Mouse (Mus musculus) olfactory bulb, adult 2 months (tissue): ENCODE results near the gene Speg. TPM values are rescaled to one million over a fixed set of nuclear protein-coding genes. Genes with fewer than 3 reads are reported as not detected.

ENCODE experiments used
- H3K27ac ChIP-seq: fragments of 200-500 bp; 2 replicates; pipeline ENCODE4 v1.5.1; 2012; ENCODE audit warnings: low read depth, low read length; ENCODE audit not compliant: insufficient read depth
- H3K4me1 ChIP-seq: fragments of 200-500 bp; 2 replicates; pipeline ENCODE4 v1.6.1; 2012; ENCODE audit warnings: low read length; ENCODE audit not compliant: control insufficient read depth, insufficient read depth
- H3K4me3 ChIP-seq: fragments of 200-500 bp; 2 replicates; pipeline ENCODE4 v1.5.1; 2012; ENCODE audit warnings: mild to moderate bottlenecking, low read depth, low read length, moderate library complexity; ENCODE audit not compliant: insufficient read depth
- CTCF ChIP-seq: fragments of 200-500 bp; IDR thresholded peaks from 2 replicates; pipeline ENCODE4 v1.5.1; 2012; ENCODE audit warnings: low read depth, mild to moderate bottlenecking, low read length, moderate library complexity; ENCODE audit not compliant: insufficient read depth
- POLR2A ChIP-seq: fragments of 200-500 bp; IDR thresholded peaks from 2 replicates; pipeline ENCODE4 v1.6.1; 2012; ENCODE audit warnings: mild to moderate bottlenecking, low read depth, low read length, moderate library complexity; ENCODE audit not compliant: insufficient read depth
- WGBS: fragments of 180-500 bp; shearing (Covaris S2); methylation state at CpG from one replicate; pipeline ENCODE4 v1.1.7; 2018; 5-methylcytosine and 5-hydroxymethylcytosine counted together
- polyA plus RNA-seq: library from polyadenylated mRNA; stranded (reverse); fragments of >200 nt; gene quantifications from 2 replicates; pipeline ENCODE4 v1.2.4, GENCODE M21; 2012; ENCODE audit warnings: low replicate concordance; ENCODE audit not compliant: missing spikeins, insufficient read depth, insufficient read length

The Speg gene
- polyA plus RNA-seq, 1 experiment = not detected

GRCm38 (mm10) chr1:75387469-75387928 is 12.4 kb downstream of the Speg start:
- peaks cover 62% of the 10 kb centered on the region for H3K4me1 ChIP-seq
- 38% methylated on average over 7 of the region's 7 CpGs for WGBS
- 0 out of 2 replicates have a peak, but pooled peaks have one; percentile 6 for TF ChIP-seq CTCF
- no peak for TF ChIP-seq POLR2A
- H3K4me3 ChIP-seq = peak overlapping the region; percentile 13
- H3K27ac ChIP-seq = peak overlapping the region; percentile 43

GRCm38 (mm10) chr1:75387929-75388897 is 13.1 kb downstream of the Speg start:
- WGBS = 23% methylated on average over 94 of the region's 94 CpGs
- Histone ChIP-seq H3K27ac (peak overlapping the region; percentile 43), H3K4me1 (peaks cover 62% of the 10 kb centered on the region), H3K4me3 (peak overlapping the region; percentile 13)
- TF ChIP-seq POLR2A (no peak), CTCF (0 out of 2 replicates have a peak, but pooled peaks have one; percentile 2)

GRCm38 (mm10) chr1:75388898-75389515 is 13.9 kb downstream of the Speg start:
- 45% methylated on average over 23 of the region's 23 CpGs for WGBS
- TF ChIP-seq CTCF (no peak), POLR2A (no peak)
- Histone ChIP-seq H3K4me3 (peak overlapping the region; percentile 13), H3K4me1 (peaks cover 65% of the 10 kb centered on the region), H3K27ac (no peak overlapping the region)

- WGBS = 21% methylated on average over 9 of the region's 9 CpGs
- Histone ChIP-seq H3K27ac (peak overlapping the region; percentile 2), H3K4me3 (no peak overlapping the region), H3K4me1 (peaks cover 37% of the 10 kb centered on the region)
- TF ChIP-seq POLR2A = no peak
- no peak for TF ChIP-seq CTCF
Observed at GRCm38 (mm10) chr1:75393139-75393538, 18.0 kb downstream of the Speg start.

- Histone ChIP-seq H3K27ac (peak overlapping the region; percentile 48), H3K4me3 (no peak overlapping the region), H3K4me1 (peaks cover 34% of the 10 kb centered on the region)
- 94% methylated on average over 3 of the region's 3 CpGs for WGBS
- TF ChIP-seq CTCF (no peak), POLR2A (no peak)
Observed at GRCm38 (mm10) chr1:75393846-75394245, 18.7 kb downstream of the Speg start.

- no peak overlapping the region for H3K27ac ChIP-seq
Observed at GRCm38 (mm10) chr1:75398761-75399402, 23.8 kb downstream of the Speg start.

GRCm38 (mm10) chr1:75399755-75400492 is 24.8 kb downstream of the Speg start:
- H3K4me3 ChIP-seq = no peak overlapping the region
- H3K27ac ChIP-seq = no peak overlapping the region
- TF ChIP-seq POLR2A = no peak; the same call in 1 of the 2 replicates
- TF ChIP-seq CTCF = no peak
- peaks cover 20% of the 10 kb centered on the region for H3K4me1 ChIP-seq
- 36% methylated on average over 15 of the region's 15 CpGs for WGBS

More at GRCm38 (mm10) chr1:75398761-75399402, 23.8 kb downstream of the Speg start:
- peaks cover 23% of the 10 kb centered on the region for H3K4me1 ChIP-seq
- WGBS = 33% methylated on average over 9 of the region's 9 CpGs
- H3K4me3 ChIP-seq = no peak overlapping the region
- no peak for TF ChIP-seq POLR2A
- peak; percentile 63 for TF ChIP-seq CTCF

- TF ChIP-seq POLR2A = no peak
- no peak for TF ChIP-seq CTCF
- WGBS = 61% methylated on average over 6 of the region's 6 CpGs
- H3K4me1 ChIP-seq = peaks cover 20% of the 10 kb centered on the region
- no peak overlapping the region for H3K27ac ChIP-seq
- no peak overlapping the region for H3K4me3 ChIP-seq
Observed at GRCm38 (mm10) chr1:75400493-75401115, 25.5 kb downstream of the Speg start.
